Mouse (Mus musculus) liver, adult 10 weeks (tissue): ENCODE measurements around the gene Olfr1140. TPM values are rescaled to one million over a fixed set of nuclear protein-coding genes. Genes with fewer than 3 reads are reported as not detected.

Experiments
- polyA plus RNA-seq: library from polyadenylated mRNA; stranded (reverse); fragments of 350-450 nt; fragmentation: Illumina TruSeq; extraction: RNeasy Lipid Tissue Mini Kit (QIAGEN cat#74804); gene quantifications from one replicate; pipeline ENCODE4 v1.2.3, GENCODE M21; 2014; ENCODE audit warnings: low read depth, low replicate concordance

The Olfr1140 gene
- polyA plus RNA-seq: not detected

GRCm38 (mm10) chr2:87743452-87743851 lies at the start of gene Olfr1140:
Gene Olfr1140, plus strand, starts transcription at chr2:87743752.

GRCm38 (mm10) chr2:87693847-87694246 lies 49.7 kb upstream of the Olfr1140 start, which contains the start of gene Olfr1136:
Gene Olfr1136, minus strand, starts transcription at chr2:87693947.

GRCm38 (mm10) chr2:87713079-87713478 lies 30.5 kb upstream of the Olfr1140 start, which contains the start of gene Olfr1137:
Gene Olfr1137, minus strand, starts transcription at chr2:87713179.

GRCm38 (mm10) chr2:87739878-87740277 lies 3.7 kb upstream of the Olfr1140 start, which contains the start of gene Olfr1138:
Gene Olfr1138, minus strand, starts transcription at chr2:87739978.

GRCm38 (mm10) chr2:87753891-87754290 lies 10.3 kb downstream of the Olfr1140 start, which contains the start of gene Olfr1141:
Gene Olfr1141, minus strand, starts transcription at chr2:87753991.

GRCm38 (mm10) chr2:87779183-87779582 lies 35.6 kb downstream of the Olfr1140 start, which contains the start of gene Olfr152:
Gene Olfr152, plus strand, starts transcription at chr2:87779483.

Other genes starting within 250 kb of the Olfr1140 start
- not detected for gene Pramel7, start 246.7 kb upstream of the Olfr1140 start, polyA plus RNA-seq
- gene Pramel6, start 237.2 kb upstream of the Olfr1140 start, polyA plus RNA-seq: not detected
- gene Olfr153, start 212.0 kb upstream of the Olfr1140 start, polyA plus RNA-seq: not detected
- not detected for gene Olfr1128, start 198.2 kb upstream of the Olfr1140 start, polyA plus RNA-seq
- gene Olfr1129, start 169.8 kb upstream of the Olfr1140 start, polyA plus RNA-seq: not detected
- gene Olfr1130, start 137.5 kb upstream of the Olfr1140 start, polyA plus RNA-seq: not detected
- not detected for gene Olfr1131, start 116.6 kb upstream of the Olfr1140 start, polyA plus RNA-seq
- gene Olfr1132, start 106.2 kb upstream of the Olfr1140 start, polyA plus RNA-seq: not detected
- gene Olfr1133, start 96.4 kb upstream of the Olfr1140 start, polyA plus RNA-seq: not detected
- not detected for gene Olfr1134, start 85.3 kb upstream of the Olfr1140 start, polyA plus RNA-seq
- not detected for gene Olfr1135, start 70.1 kb upstream of the Olfr1140 start, polyA plus RNA-seq
- gene Olfr1136, start 49.8 kb upstream of the Olfr1140 start, polyA plus RNA-seq: not detected
- not detected for gene Olfr1137, start 30.6 kb upstream of the Olfr1140 start, polyA plus RNA-seq
- gene Olfr1138, start 3.8 kb upstream of the Olfr1140 start, polyA plus RNA-seq: not detected
- not detected for gene Olfr1141, start 10.2 kb downstream of the Olfr1140 start, polyA plus RNA-seq
- gene Olfr152, start 35.7 kb downstream of the Olfr1140 start, polyA plus RNA-seq: not detected
- not detected for gene Olfr1143, start 56.8 kb downstream of the Olfr1140 start, polyA plus RNA-seq
- gene Olfr1145, start 66.1 kb downstream of the Olfr1140 start, polyA plus RNA-seq: not detected
- gene Olfr1148, start 86.8 kb downstream of the Olfr1140 start, polyA plus RNA-seq: not detected
- not detected for gene Olfr1150-ps1, start 100.2 kb downstream of the Olfr1140 start, polyA plus RNA-seq
- not detected for gene Olfr1151, start 112.1 kb downstream of the Olfr1140 start, polyA plus RNA-seq
- not detected for gene Olfr1152, start 122.7 kb downstream of the Olfr1140 start, polyA plus RNA-seq
- not detected for gene Olfr1153, start 151.2 kb downstream of the Olfr1140 start, polyA plus RNA-seq
- not detected for gene Olfr1154, start 161.4 kb downstream of the Olfr1140 start, polyA plus RNA-seq
- not detected for gene Olfr1155, start 201.4 kb downstream of the Olfr1140 start, polyA plus RNA-seq
- gene Olfr1156, start 209.3 kb downstream of the Olfr1140 start, polyA plus RNA-seq: not detected
- gene Olfr1157, start 224.5 kb downstream of the Olfr1140 start, polyA plus RNA-seq: not detected
- gene Olfr74, start 230.9 kb downstream of the Olfr1140 start, polyA plus RNA-seq: not detected
- gene Olfr1158, start 246.4 kb downstream of the Olfr1140 start, polyA plus RNA-seq: not detected